Mouse (Mus musculus): ENCODE data around the gene Hist1h4n.
"Not testable (repeated sequence)": the region's sequence is repeated elsewhere in the genome, so short reads cannot be mapped to it uniquely, and the experiment has no call there.

The Hist1h4n gene

DNA sequence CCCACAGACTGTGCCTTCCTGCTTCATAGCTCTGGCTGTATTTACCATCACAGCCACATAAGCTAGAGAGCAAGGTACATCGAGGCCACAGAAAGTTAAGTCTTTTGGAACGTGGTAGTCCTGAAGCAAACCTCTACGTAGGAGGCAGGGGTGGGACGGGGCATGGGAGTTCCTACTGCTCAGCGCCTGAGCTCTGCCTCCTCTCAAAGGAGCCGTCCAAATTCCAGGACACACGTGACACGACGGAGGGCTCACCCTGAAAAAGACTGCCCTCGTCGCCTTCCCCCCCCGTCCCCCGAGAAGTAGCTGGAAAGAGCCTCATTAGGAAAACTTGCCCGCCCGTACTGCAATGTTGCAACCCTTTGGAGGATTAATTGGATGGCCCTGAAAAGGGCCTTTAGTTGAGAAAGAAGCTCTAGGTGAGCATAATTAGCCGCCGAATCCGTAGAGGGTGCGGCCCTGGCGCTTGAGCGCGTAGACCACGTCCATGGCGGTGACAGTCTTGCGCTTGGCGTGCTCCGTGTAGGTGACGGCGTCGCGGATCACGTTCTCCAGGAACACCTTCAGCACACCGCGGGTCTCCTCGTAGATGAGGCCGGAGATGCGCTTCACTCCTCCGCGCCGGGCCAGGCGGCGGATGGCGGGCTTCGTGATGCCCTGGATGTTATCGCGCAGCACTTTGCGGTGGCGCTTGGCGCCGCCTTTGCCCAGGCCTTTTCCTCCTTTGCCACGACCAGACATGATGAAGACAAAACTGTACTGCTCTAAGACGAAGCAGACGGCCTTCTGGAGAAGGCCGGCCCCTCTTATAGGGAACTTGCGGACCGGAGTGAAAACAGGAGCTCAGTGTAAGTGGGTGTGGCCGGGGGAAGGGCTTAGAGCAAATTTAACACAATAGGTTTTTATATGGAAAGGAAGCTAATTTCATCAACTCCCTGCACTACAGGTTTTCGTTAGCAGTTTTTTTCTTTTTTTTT, at the start of gene Hist1h4n:
Gene Hist1h4n, minus strand, starts transcription at position 779 of the 977 bp plus-strand sequence.
- DNase-seq (ENCODE audit: low spot score), result not testable (repeated sequence)

GRCm38 (mm10) chr13:21880735-21881134, 48.7 kb upstream of the Hist1h4n start:
- DNase-seq (ENCODE audit: low spot score), result no peak

DNA sequence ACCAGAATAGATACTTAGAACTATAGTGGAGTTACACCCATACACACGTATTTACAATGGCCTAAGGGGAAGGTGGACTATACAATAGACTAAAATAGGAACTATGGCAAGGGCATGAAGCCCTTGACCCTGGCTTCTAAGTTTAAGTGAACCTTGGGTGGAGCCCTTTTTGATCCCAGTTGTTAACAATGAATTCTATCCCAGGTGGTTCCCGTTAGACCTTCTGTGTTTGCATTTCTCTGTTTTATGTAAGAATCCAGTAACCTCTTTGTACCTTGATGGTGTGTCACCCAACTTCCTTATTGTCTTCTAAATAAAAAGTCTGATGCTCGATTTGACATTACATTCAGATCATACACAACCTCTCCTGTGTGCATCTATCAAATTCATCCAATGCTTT, 33.5 kb upstream of the Hist1h4n start:
- not testable (repeated sequence) for DNase-seq (ENCODE audit: low spot score)

GRCm38 (mm10) chr13:21861608-21862007, 29.6 kb upstream of the Hist1h4n start:
- no peak for DNase-seq (ENCODE audit: low spot score)

- peak; percentile 72 for DNase-seq (ENCODE audit: low spot score)
Measured at GRCm38 (mm10) chr13:21855698-21856162, 23.7 kb upstream of the Hist1h4n start.

DNA sequence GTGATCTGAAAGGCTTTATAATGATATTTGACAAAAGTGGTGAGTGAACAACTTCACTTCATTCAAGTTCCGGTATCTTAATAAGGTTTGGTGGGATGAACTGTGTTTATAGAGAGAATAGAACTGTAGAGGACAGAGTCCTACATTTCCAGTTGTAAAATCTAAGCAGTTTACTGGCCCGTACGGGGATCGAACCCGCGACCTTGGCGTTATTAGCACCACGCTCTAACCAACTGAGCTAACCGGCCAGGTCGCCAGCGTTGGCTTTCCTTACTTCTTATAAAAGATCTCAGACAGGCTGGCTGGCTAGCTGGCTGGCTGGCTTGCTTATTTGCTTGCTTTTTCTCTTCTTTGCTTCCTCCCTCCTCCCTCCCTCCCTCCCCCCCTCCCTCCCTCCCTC, 23.1 kb upstream of the Hist1h4n start:
- peak; percentile 71 for DNase-seq (ENCODE audit: low spot score)

DNA sequence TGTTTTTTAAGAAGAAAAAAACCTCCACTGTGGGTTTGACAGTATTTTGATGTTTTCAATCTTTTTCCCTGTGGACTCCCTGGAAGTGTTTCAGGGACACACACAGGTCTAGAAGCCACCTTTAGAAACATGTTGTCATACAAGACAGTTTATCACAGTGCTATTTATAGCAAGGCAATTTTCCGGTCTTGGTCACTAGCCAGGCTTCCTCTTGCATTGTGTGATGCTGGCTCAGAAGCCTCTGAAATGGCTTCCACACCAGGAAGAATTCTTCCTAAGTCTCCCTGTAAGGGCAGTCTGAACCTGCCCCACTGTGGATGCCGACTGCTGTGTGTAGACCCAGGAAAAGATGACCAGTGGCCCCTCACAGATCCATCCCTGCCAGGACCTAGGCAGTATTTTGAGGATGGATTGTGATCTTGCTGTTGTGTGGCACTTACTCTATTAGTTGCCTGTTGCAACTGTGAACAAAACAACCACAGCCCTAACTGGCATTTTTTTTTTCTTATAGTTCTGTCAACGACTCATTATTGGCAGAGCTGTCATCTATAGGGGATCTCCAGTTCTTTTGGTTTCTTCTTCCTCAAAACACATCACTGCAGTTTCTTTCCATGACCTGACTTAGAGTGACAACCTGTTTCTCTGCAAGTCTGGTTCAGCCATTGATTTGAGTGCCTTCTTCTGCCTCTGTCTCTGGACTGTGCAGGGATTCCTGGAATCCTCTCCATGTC, 20.4 kb upstream of the Hist1h4n start:
- DNase-seq (ENCODE audit: low spot score), result no peak

DNA sequence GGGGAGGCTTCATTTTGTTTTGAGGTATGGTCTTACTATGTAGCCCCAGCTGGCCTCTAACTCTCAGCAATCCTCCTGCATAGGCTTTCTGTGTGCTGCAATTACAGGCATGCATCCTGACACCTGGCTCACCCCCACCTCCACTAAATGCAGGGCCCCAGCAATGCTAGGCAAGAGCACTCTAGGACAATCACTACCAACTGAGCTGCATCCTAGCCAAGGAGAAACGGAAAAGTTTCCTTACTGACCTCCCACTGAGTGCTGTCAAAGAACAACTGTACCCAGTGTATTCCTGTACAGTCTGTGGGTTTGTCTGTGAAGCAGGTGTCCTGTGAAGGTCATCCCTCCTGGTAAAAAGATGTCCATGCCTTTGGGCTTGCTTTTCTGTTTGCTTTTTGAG, 18.7 kb upstream of the Hist1h4n start:
- DNase-seq (ENCODE audit: low spot score), result not testable (repeated sequence)

DNA sequence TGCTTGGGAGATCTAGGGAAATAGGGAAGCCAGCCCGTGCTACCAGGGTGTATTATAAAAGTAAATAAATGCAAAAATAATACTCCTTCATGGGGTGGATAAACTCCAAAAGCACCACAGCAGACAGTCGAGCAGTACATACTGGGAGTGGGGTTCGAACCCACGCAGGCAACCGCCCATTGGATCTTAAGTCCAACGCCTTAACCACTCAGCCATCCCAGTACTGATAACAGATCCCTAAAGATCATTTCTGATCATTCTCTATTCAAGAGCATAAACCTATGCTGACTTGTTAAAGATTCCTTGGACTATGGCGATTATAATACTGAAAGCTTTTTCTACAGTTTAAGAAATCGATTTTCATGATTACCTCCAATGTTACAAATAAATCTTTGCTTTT, 15.9 kb upstream of the Hist1h4n start:
- DNase-seq (ENCODE audit: low spot score), result no peak

DNA sequence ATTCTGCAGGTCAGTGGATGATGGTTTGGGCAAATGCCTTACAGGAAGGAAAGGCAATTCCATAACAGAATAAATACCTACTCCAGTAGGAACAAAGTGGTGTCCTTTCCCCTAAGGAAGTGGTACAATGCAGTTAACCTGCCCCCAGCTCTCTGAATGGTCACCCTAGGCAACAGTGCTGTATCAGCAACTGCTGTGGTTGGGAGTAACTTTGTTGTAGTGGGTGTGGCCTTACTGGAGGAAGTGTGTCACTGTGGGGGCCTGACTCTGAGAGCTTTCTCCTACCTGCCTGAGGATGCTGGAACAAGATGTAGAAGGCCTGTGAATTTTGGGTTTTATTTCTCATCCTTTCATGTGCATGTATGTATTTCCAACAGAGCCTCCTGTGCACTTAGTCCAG, 14.4 kb upstream of the Hist1h4n start:
- DNase-seq (ENCODE audit: low spot score), result not testable (repeated sequence)

DNA sequence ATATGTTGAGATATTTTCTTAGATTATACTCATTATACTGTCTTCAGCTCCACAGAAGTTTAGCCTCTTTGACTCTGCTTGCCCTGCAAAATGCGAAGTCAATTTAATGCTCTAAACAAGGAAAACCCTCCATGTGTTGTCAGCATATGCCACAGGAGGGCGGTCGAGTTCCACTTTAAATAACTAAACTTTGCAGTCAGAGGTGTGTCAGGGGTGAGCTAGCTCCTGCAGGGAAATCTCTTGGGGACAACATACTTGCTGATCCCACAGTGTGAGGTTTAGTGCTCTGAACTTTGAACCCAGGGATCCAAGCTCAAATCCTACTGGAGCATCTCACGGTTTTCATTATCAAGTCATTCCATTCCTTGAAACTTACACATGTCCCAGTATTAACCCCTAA, 8.5 kb upstream of the Hist1h4n start:
- DNase-seq (ENCODE audit: low spot score), result not testable (repeated sequence)

DNA sequence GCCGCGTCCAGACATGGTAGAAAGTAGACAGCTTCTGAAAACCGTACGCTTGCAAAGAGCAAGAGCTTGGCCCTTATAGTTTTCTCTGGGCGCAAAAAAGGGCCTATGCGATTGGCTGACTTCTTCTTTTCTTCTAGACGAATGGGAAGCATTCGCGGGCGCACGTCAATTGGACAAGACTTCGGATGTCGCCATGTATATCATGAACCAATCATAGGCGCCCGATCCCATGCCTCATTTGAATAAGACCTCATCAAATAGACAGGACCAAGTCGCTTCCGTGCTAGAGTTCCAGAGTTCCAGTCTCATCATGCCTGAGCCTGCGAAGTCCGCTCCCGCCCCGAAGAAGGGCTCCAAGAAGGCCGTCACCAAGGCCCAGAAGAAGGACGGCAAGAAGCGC, 1.5 kb upstream of the Hist1h4n start, which contains the start of the genes Hist1h2ap and Hist1h2br:
Gene Hist1h2ap, minus strand, starts transcription at position 47 of the 400 bp plus-strand sequence.
Gene Hist1h2br, plus strand, starts transcription at position 283 of the 400 bp plus-strand sequence.
- DNase-seq (ENCODE audit: low spot score), result not testable (repeated sequence)

- no peak for DNase-seq (ENCODE audit: low spot score)
Measured at GRCm38 (mm10) chr13:21830344-21830743, 1.7 kb downstream of the Hist1h4n start.

GRCm38 (mm10) chr13:21828511-21828910, 3.5 kb downstream of the Hist1h4n start:
- no peak for DNase-seq (ENCODE audit: low spot score)

- not testable (repeated sequence) for DNase-seq (ENCODE audit: low spot score)
Measured at GRCm38 (mm10) chr13:21820082-21820890, 11.7 kb downstream of the Hist1h4n start.

DNA sequence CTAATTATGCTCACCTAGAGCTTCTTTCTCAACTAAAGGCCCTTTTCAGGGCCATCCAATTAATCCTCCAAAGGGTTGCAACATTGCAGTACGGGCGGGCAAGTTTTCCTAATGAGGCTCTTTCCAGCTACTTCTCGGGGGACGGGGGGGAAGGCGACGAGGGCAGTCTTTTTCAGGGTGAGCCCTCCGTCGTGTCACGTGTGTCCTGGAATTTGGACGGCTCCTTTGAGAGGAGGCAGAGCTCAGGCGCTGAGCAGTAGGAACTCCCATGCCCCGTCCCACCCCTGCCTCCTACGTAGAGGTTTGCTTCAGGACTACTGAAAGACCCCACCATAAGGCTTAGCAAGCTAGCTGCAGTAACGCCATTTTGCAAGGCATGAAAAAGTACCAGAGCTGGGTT, 19.9 kb downstream of the Hist1h4n start:
- not testable (repeated sequence) for DNase-seq (ENCODE audit: low spot score)

DNA sequence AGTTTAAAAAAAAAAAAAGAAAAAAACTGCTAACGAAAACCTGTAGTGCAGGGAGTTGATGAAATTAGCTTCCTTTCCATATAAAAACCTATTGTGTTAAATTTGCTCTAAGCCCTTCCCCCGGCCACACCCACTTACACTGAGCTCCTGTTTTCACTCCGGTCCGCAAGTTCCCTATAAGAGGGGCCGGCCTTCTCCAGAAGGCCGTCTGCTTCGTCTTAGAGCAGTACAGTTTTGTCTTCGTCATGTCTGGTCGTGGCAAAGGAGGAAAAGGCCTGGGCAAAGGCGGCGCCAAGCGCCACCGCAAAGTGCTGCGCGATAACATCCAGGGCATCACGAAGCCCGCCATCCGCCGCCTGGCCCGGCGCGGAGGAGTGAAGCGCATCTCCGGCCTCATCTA, 20.5 kb downstream of the Hist1h4n start, which contains the start of gene Hist1h4m:
Gene Hist1h4m, plus strand, starts transcription at position 208 of the 400 bp plus-strand sequence.
- not testable (repeated sequence) for DNase-seq (ENCODE audit: low spot score)

DNA sequence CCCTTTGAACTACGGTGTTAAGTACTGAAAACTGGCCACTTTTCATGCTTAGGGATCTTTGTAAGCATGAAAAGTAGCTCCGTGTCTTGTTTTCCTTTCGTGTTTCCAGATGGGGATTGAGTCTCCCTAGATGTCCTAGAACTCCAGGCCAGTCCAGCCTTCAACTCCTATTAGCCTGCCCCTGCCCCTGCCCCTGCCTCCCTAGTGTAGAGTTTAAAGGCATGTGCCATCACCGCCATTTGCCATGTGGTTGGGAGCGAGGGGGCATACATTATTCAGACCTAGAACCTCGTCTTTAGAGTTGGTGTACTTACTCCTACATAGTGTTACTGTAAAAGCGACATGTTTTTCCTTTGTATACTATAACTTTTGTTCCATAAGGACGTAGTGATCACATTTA, 20.9 kb downstream of the Hist1h4n start:
- DNase-seq (ENCODE audit: low spot score), result not testable (repeated sequence)

- DNase-seq (ENCODE audit: low spot score), result not testable (repeated sequence)
Measured at GRCm38 (mm10) chr13:21810073-21810472, 21.9 kb downstream of the Hist1h4n start, which contains the start of the genes Hist1h2bq and Hist1h2ao. Gene Hist1h2bq (minus strand): TSS chr13:21810197. Gene Hist1h2ao (plus strand): TSS chr13:21810465.

- not testable (repeated sequence) for DNase-seq (ENCODE audit: low spot score)
Measured at GRCm38 (mm10) chr13:21803058-21803457, 28.9 kb downstream of the Hist1h4n start.

DNA sequence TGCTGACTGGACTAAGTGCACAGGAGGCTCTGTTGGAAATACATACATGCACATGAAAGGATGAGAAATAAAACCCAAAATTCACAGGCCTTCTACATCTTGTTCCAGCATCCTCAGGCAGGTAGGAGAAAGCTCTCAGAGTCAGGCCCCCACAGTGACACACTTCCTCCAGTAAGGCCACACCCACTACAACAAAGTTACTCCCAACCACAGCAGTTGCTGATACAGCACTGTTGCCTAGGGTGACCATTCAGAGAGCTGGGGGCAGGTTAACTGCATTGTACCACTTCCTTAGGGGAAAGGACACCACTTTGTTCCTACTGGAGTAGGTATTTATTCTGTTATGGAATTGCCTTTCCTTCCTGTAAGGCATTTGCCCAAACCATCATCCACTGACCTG, 34.8 kb downstream of the Hist1h4n start:
- not testable (repeated sequence) for DNase-seq (ENCODE audit: low spot score)
